Mouse (Mus musculus): ENCODE measurements at regions not wholly inside any gene's neighbourhood (a gene's known extent, or its start where the extent isn't known, plus 50 kb on each side); places are given as distances from the start of the nearest gene placed in this dataset.

GRCm38 (mm10) chr1:60665329-60665728, 51.3 kb upstream of the Cd28 start:
- ATAC-seq (no peak), DNase-seq (ENCODE audit: low spot score) (no peak)
- WGBS = 84% methylated on average over 5 of the region's 5 CpGs
- no peak overlapping the region for H3K4me3 ChIP-seq (ENCODE audit: low read length)
- no peak for TF ChIP-seq CTCF (IDR thresholded peaks at IDR 0.05; ENCODE audit: low read depth)
- no peaks in the 10 kb centered on the region for H3K9me3 ChIP-seq (ENCODE audit: low read length)
- H3K9ac ChIP-seq (replicated peaks; ENCODE audit: low read length) = no peak overlapping the region
- no peaks in the 10 kb centered on the region for H3K36me3 ChIP-seq (ENCODE audit: insufficient read depth, low read length)
- H3K27me3 ChIP-seq (ENCODE audit: insufficient read depth, low read length) = no peaks in the 10 kb centered on the region
- H3K27ac ChIP-seq = no peak overlapping the region
- H3K4me1 ChIP-seq (ENCODE audit: insufficient read depth, low read length) = no peaks in the 10 kb centered on the region
- H3K4me2 ChIP-seq (ENCODE audit: low read depth, low read length) = no peak overlapping the region

- WGBS = 53% methylated on average over 9 of the region's 9 CpGs
- no peak for DNase-seq (ENCODE audit: low spot score)
- no peak overlapping the region for H3K4me2 ChIP-seq (ENCODE audit: low read depth, low read length)
- H3K4me1 ChIP-seq (ENCODE audit: insufficient read depth, low read length) = no peaks in the 10 kb centered on the region
- H3K27me3 ChIP-seq (ENCODE audit: insufficient read depth, low read length) = no peaks in the 10 kb centered on the region
- peak; percentile 45; the same call in 1 of the 2 replicates for ATAC-seq
- H3K4me3 ChIP-seq (ENCODE audit: low read length) = no peak overlapping the region
- H3K36me3 ChIP-seq (ENCODE audit: insufficient read depth, low read length) = no peaks in the 10 kb centered on the region
- no peak overlapping the region for H3K9ac ChIP-seq (replicated peaks; ENCODE audit: low read length)
- TF ChIP-seq CTCF (IDR thresholded peaks at IDR 0.05; ENCODE audit: low read depth) = no peak
- H3K27ac ChIP-seq = no peak overlapping the region
- no peaks in the 10 kb centered on the region for H3K9me3 ChIP-seq (ENCODE audit: low read length)
Measured at GRCm38 (mm10) chr1:60662301-60662986, 54.2 kb upstream of the Cd28 start.

GRCm38 (mm10) chr1:60661857-60662256, 54.7 kb upstream of the Cd28 start:
- Histone ChIP-seq H3K27ac (no peak overlapping the region), H3K9me3 (ENCODE audit: low read length) (no peaks in the 10 kb centered on the region), H3K4me2 (ENCODE audit: low read depth, low read length) (no peak overlapping the region), H3K27me3 (ENCODE audit: insufficient read depth, low read length) (no peaks in the 10 kb centered on the region), H3K4me1 (ENCODE audit: insufficient read depth, low read length) (no peaks in the 10 kb centered on the region), H3K9ac (replicated peaks; ENCODE audit: low read length) (no peak overlapping the region), H3K4me3 (ENCODE audit: low read length) (no peak overlapping the region), H3K36me3 (ENCODE audit: insufficient read depth, low read length) (no peaks in the 10 kb centered on the region)
- no peak for ATAC-seq
- WGBS = 56% methylated on average over 2 of the region's 2 CpGs
- TF ChIP-seq CTCF (IDR thresholded peaks at IDR 0.05; ENCODE audit: low read depth) = no peak
- no peak for DNase-seq (ENCODE audit: low spot score)

GRCm38 (mm10) chr1:60659604-60660003, 57.0 kb upstream of the Cd28 start:
- H3K4me3 ChIP-seq (ENCODE audit: low read length) = no peak overlapping the region
- DNase-seq (ENCODE audit: low spot score) = no peak
- no peaks in the 10 kb centered on the region for H3K9me3 ChIP-seq (ENCODE audit: low read length)
- H3K4me1 ChIP-seq (ENCODE audit: insufficient read depth, low read length) = no peaks in the 10 kb centered on the region
- WGBS = 83% methylated on average over 1 of the region's 1 CpGs
- H3K9ac ChIP-seq (replicated peaks; ENCODE audit: low read length) = no peak overlapping the region
- no peak overlapping the region for H3K4me2 ChIP-seq (ENCODE audit: low read depth, low read length)
- H3K27ac ChIP-seq = no peak overlapping the region
- no peaks in the 10 kb centered on the region for H3K36me3 ChIP-seq (ENCODE audit: insufficient read depth, low read length)
- TF ChIP-seq CTCF (IDR thresholded peaks at IDR 0.05; ENCODE audit: low read depth) = no peak
- no peak for ATAC-seq
- H3K27me3 ChIP-seq (ENCODE audit: insufficient read depth, low read length) = no peaks in the 10 kb centered on the region

- Histone ChIP-seq H3K4me1 (ENCODE audit: insufficient read depth, low read length) (no peaks in the 10 kb centered on the region), H3K27ac (no peak overlapping the region), H3K9ac (replicated peaks; ENCODE audit: low read length) (no peak overlapping the region), H3K9me3 (ENCODE audit: low read length) (no peaks in the 10 kb centered on the region), H3K27me3 (ENCODE audit: insufficient read depth, low read length) (no peaks in the 10 kb centered on the region), H3K4me2 (ENCODE audit: low read depth, low read length) (no peak overlapping the region), H3K36me3 (ENCODE audit: insufficient read depth, low read length) (no peaks in the 10 kb centered on the region), H3K4me3 (ENCODE audit: low read length) (no peak overlapping the region)
- TF ChIP-seq CTCF (IDR thresholded peaks at IDR 0.05; ENCODE audit: low read depth) = no peak
- ATAC-seq = no peak
- DNase-seq (ENCODE audit: low spot score) = no peak
- WGBS = 72% methylated on average over 2 of the region's 2 CpGs
Measured at GRCm38 (mm10) chr1:60659041-60659440, 57.6 kb upstream of the Cd28 start.

GRCm38 (mm10) chr1:60658383-60658782, 58.2 kb upstream of the Cd28 start:
- H3K4me1 ChIP-seq (ENCODE audit: insufficient read depth, low read length) = no peaks in the 10 kb centered on the region
- no peak for ATAC-seq
- DNase-seq (ENCODE audit: low spot score) = no peak
- no peaks in the 10 kb centered on the region for H3K27me3 ChIP-seq (ENCODE audit: insufficient read depth, low read length)
- no peak overlapping the region for H3K4me2 ChIP-seq (ENCODE audit: low read depth, low read length)
- H3K27ac ChIP-seq = no peak overlapping the region
- 82% methylated on average over 4 of the region's 4 CpGs for WGBS
- H3K36me3 ChIP-seq (ENCODE audit: insufficient read depth, low read length) = no peaks in the 10 kb centered on the region
- H3K9ac ChIP-seq (replicated peaks; ENCODE audit: low read length) = no peak overlapping the region
- H3K4me3 ChIP-seq (ENCODE audit: low read length) = no peak overlapping the region
- no peaks in the 10 kb centered on the region for H3K9me3 ChIP-seq (ENCODE audit: low read length)
- no peak for TF ChIP-seq CTCF (IDR thresholded peaks at IDR 0.05; ENCODE audit: low read depth)

GRCm38 (mm10) chr1:60657511-60657910, 59.1 kb upstream of the Cd28 start:
- Histone ChIP-seq H3K4me1 (ENCODE audit: insufficient read depth, low read length) (no peaks in the 10 kb centered on the region), H3K4me2 (ENCODE audit: low read depth, low read length) (no peak overlapping the region), H3K4me3 (ENCODE audit: low read length) (no peak overlapping the region), H3K9me3 (ENCODE audit: low read length) (no peaks in the 10 kb centered on the region), H3K36me3 (ENCODE audit: insufficient read depth, low read length) (no peaks in the 10 kb centered on the region), H3K9ac (replicated peaks; ENCODE audit: low read length) (no peak overlapping the region), H3K27ac (no peak overlapping the region), H3K27me3 (ENCODE audit: insufficient read depth, low read length) (no peaks in the 10 kb centered on the region)
- 86% methylated on average over 6 of the region's 6 CpGs for WGBS
- no peak for TF ChIP-seq CTCF (IDR thresholded peaks at IDR 0.05; ENCODE audit: low read depth)
- DNase-seq (ENCODE audit: low spot score) (no peak), ATAC-seq (no peak)
